14 mouse cellular contexts compared by ENCODE assay signal in the genomic region with DNA sequence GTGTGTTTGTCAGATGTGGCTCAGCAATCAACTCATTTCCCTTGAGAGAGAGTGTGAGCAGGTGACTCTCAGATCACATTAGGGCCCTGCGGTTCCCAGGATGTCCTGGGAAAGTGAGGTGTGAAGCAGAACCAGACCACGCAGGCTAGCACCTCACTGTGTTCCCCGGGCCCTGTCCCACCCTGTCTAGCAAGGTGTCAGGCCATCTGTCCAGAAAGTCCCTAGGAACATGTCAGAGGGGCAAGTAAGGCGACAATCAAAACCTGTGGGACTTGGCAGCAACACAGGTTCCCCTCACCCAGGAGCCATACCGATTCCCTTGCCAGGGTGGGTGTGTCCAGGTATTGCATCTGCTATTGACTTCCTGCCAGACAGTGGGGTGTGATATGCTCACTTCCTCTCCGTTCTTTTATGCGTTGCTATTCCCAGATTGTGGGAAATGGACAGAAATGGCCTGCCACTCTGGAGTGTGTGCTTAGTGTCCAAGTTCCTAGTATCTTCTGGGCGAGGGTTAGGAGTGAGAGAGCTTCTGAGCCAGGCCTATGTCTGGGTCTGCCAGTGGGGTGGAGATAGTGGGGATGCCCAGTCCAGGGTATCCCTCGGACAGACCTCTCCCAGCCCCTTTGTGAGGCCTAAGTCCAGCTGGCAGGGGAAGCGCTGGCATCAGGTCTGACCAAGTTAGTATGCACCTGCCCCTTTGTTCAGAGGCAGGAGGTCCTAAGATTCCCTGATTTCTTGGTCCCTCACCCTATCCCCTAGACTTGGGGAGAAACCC. TPM values are rescaled to one million over a fixed set of nuclear protein-coding genes. Genes with fewer than 3 reads are reported as not detected.
DNase-seq lines count a peak whose midpoint lies in the region; ATAC-seq and TF ChIP-seq lines count a peak whose summit lies in the region.
"Had no signal": no experiment of that assay in that cellular context is flagged by ENCODE, and none has a peak within 500 bp of the region (broad histone marks: within the 10 kb centered on the region; RNA-seq: fewer than 3 reads in every experiment).

No protein-coding gene starts in this region.

- no peak overlapping the region for H3K4me2 ChIP-seq in hindbrain, embryonic 11.5 days (replicated peaks; ENCODE audit: low read depth, low read length)
- no peak overlapping the region for H3K4me2 ChIP-seq in hindbrain, embryonic 14.5 days (replicated peaks)
- H3K4me2 ChIP-seq in intestine, postnatal 0 days (replicated peaks; ENCODE audit: low read depth) = no peak overlapping the region
- H3K4me2 ChIP-seq: liver, embryonic 13.5 days had no signal

- no peak for ATAC-seq in hindbrain, embryonic 11.5 days (ENCODE audit: low FRiP score)
- ATAC-seq in hindbrain, embryonic 14.5 days (ENCODE audit: low FRiP score) = no peak
- ATAC-seq in granulocyte monocyte progenitor cell, adult 5-6 weeks (replicated peaks; ENCODE audit: poor library complexity, severe bottlenecking) = peak; percentile 41; the same call in 1 of the 2 replicates
- no peak for ATAC-seq in intestine, postnatal 0 days
- ATAC-seq: intestine, embryonic 16.5 days had no signal

- no peaks in the 10 kb centered on the region for H3K9me3 ChIP-seq in hindbrain, embryonic 11.5 days (ENCODE audit: control insufficient read depth, low read length)
- H3K9me3 ChIP-seq in hindbrain, embryonic 14.5 days (ENCODE audit: control insufficient read depth, low read length) = no peaks in the 10 kb centered on the region
- no peaks in the 10 kb centered on the region for H3K9me3 ChIP-seq in intestine, postnatal 0 days (ENCODE audit: control insufficient read depth)
- H3K9me3 ChIP-seq: liver, embryonic 13.5 days had no signal

- H3K4me1 ChIP-seq in hindbrain, embryonic 11.5 days (replicated peaks; ENCODE audit: control insufficient read depth, insufficient read depth, low read length) = peaks cover 33% of the 10 kb centered on the region
- peaks cover 27% of the 10 kb centered on the region for H3K4me1 ChIP-seq in hindbrain, embryonic 14.5 days (replicated peaks; ENCODE audit: control insufficient read depth, insufficient read depth, low read length)
- peaks cover 31% of the 10 kb centered on the region for H3K4me1 ChIP-seq in intestine, postnatal 0 days (replicated peaks; ENCODE audit: control insufficient read depth, insufficient read depth, low read length)

- no peaks in the 10 kb centered on the region; the same call in 1 of the 2 replicates for H3K27me3 ChIP-seq in hindbrain, embryonic 11.5 days (ENCODE audit: control insufficient read depth, insufficient read depth, low read length)
- no peaks in the 10 kb centered on the region for H3K27me3 ChIP-seq in hindbrain, embryonic 14.5 days (ENCODE audit: control insufficient read depth, insufficient read depth, low read length)
- H3K27me3 ChIP-seq in intestine, postnatal 0 days (replicated peaks; ENCODE audit: control insufficient read depth, insufficient read depth, low read length) = no peaks in the 10 kb centered on the region
- H3K27me3 ChIP-seq: liver, embryonic 13.5 days had no signal

- WGBS in hindbrain, embryonic 11.5 days = 75% methylated on average over 10 of the region's 10 CpGs
- whole genome bisulfite sequencing in hindbrain, embryonic 14.5 days = 63% methylated on average over 10 of the region's 10 CpGs
- 54% methylated on average over 10 of the region's 10 CpGs for WGBS in intestine, postnatal 0 days

- no peak for DNase-seq in hindbrain, embryonic 11.5 days (ENCODE audit: low spot score)
- no peak for DNase-seq in hindbrain, embryonic 14.5 days (ENCODE audit: low spot score)
- peak; percentile 36 for DNase-seq in testis, postnatal 10 days (ENCODE audit: low spot score)
- DNase-seq in testis, postnatal 14 days (ENCODE audit: low spot score) = no peak
- DNase-seq in adrenal gland, postnatal 4 days (ENCODE audit: low spot score in 2 of 2) = no peak
- DNase-seq: adrenal gland, adult 2 months; cerebellum, adult 18-20 months; layer of hippocampus, postnatal 36 days; liver, embryonic 13.5 days; right cerebral cortex, adult 18-20 months had no signal

- no peak overlapping the region for H3K4me3 ChIP-seq in hindbrain, embryonic 11.5 days (ENCODE audit: low read depth, low read length)
- no peak overlapping the region for H3K4me3 ChIP-seq in hindbrain, embryonic 14.5 days (replicated peaks; ENCODE audit: low read length)
- H3K4me3 ChIP-seq in intestine, postnatal 0 days (ENCODE audit: low read depth, low read length) = no peak overlapping the region
- H3K4me3 ChIP-seq: liver, embryonic 13.5 days had no signal

- no peaks in the 10 kb centered on the region for H3K36me3 ChIP-seq in hindbrain, embryonic 11.5 days (ENCODE audit: control insufficient read depth, insufficient read depth, low read length)
- H3K36me3 ChIP-seq in hindbrain, embryonic 14.5 days (replicated peaks; ENCODE audit: control insufficient read depth, insufficient read depth) = no peaks in the 10 kb centered on the region
- no peaks in the 10 kb centered on the region for H3K36me3 ChIP-seq in intestine, postnatal 0 days (ENCODE audit: control insufficient read depth, insufficient read depth)
- H3K36me3 ChIP-seq: liver, embryonic 13.5 days had no signal

- TF ChIP-seq CTCF in intestine, postnatal 0 days (IDR thresholded peaks at IDR 0.05; ENCODE audit: low read depth) = no peak

- no peak overlapping the region for H3K9ac ChIP-seq in hindbrain, embryonic 11.5 days (ENCODE audit: low read depth, low read length)
- H3K9ac ChIP-seq in hindbrain, embryonic 14.5 days = no peak overlapping the region
- H3K9ac ChIP-seq in intestine, postnatal 0 days (ENCODE audit: low read depth, low read length) = no peak overlapping the region
- H3K9ac ChIP-seq: liver, embryonic 13.5 days had no signal

- peak overlapping the region; percentile 36; the same call in 1 of the 2 replicates for H3K27ac ChIP-seq in hindbrain, embryonic 11.5 days (ENCODE audit: low read depth, low read length)
- H3K27ac ChIP-seq in hindbrain, embryonic 14.5 days = no peak overlapping the region
- no peak overlapping the region; the same call in 1 of the 2 replicates for H3K27ac ChIP-seq in intestine, postnatal 0 days (ENCODE audit: low read depth, low read length)
- H3K27ac ChIP-seq: liver, embryonic 13.5 days had no signal

RNA-seq across cellular contexts. Expression of a gene that starts 10.0 kb away (rescaled TPM):
- 44.6 and 60.5 TPM in 2 replicates for polyA plus RNA-seq in hindbrain, embryonic 11.5 days (2014; fragmentation: Nextera tagmentation; extraction: Ambion mirVana)
- 15.6 and 19.9 TPM in 2 replicates for polyA plus RNA-seq in hindbrain, embryonic 14.5 days (2014; fragmentation: Nextera tagmentation; extraction: Ambion mirVana)
- 0.62 TPM in 1 of 2 replicates, not detected in the other for total RNA-seq in granulocyte monocyte progenitor cell, adult 5-6 weeks (2014; fragmentation: Nextera tagmentation)
- total RNA-seq in granulocyte monocyte progenitor cell, adult 5-6 weeks (2017) = 0.39 and 0.72 TPM in 2 replicates
- 15.9 and 16.5 TPM in 2 replicates for polyA plus RNA-seq in intestine, postnatal 0 days (2015; fragmentation: Nextera tagmentation; extraction: Ambion mirVana)
- 10 to 100 TPM; 10.2 to 18.4 TPM for total RNA-seq in adrenal gland, postnatal 4 days (2021)

RNA-seq across cellular contexts. Expression of a gene that starts 26.2 kb away (rescaled TPM):
- 0.94 and 2.4 TPM in 2 replicates for polyA plus RNA-seq in hindbrain, embryonic 11.5 days (2014; fragmentation: Nextera tagmentation; extraction: Ambion mirVana)
- 2.0 and 2.2 TPM in 2 replicates for polyA plus RNA-seq in hindbrain, embryonic 14.5 days (2014; fragmentation: Nextera tagmentation; extraction: Ambion mirVana)
- total RNA-seq in granulocyte monocyte progenitor cell, adult 5-6 weeks (2014; fragmentation: Nextera tagmentation) = 14.6 and 20.2 TPM in 2 replicates
- 14.7 and 16.4 TPM in 2 replicates for total RNA-seq in granulocyte monocyte progenitor cell, adult 5-6 weeks (2017)
- polyA plus RNA-seq in intestine, postnatal 0 days (2015; fragmentation: Nextera tagmentation; extraction: Ambion mirVana) = 12.0 and 12.6 TPM in 2 replicates
- 10 to 100 TPM; 23.1 to 24.3 TPM for total RNA-seq in adrenal gland, postnatal 4 days (2021)

RNA-seq across cellular contexts. Expression of a gene that starts 40.8 kb away (rescaled TPM):
- polyA plus RNA-seq in hindbrain, embryonic 11.5 days (2014; fragmentation: Nextera tagmentation; extraction: Ambion mirVana) = 89.6 and 93.7 TPM in 2 replicates
- polyA plus RNA-seq in hindbrain, embryonic 14.5 days (2014; fragmentation: Nextera tagmentation; extraction: Ambion mirVana) = 88.0 and 91.6 TPM in 2 replicates
- total RNA-seq in granulocyte monocyte progenitor cell, adult 5-6 weeks (2014; fragmentation: Nextera tagmentation) = 58.5 and 79.5 TPM in 2 replicates
- total RNA-seq in granulocyte monocyte progenitor cell, adult 5-6 weeks (2017) = 33.7 and 81.1 TPM in 2 replicates
- polyA plus RNA-seq in intestine, postnatal 0 days (2015; fragmentation: Nextera tagmentation; extraction: Ambion mirVana) = 41.4 and 45.6 TPM in 2 replicates
- 10 to 100 TPM; 64.8 to 65.8 TPM for total RNA-seq in adrenal gland, postnatal 4 days (2021)

RNA-seq across cellular contexts. Expression of a gene that starts 43.9 kb away (rescaled TPM):
- not detected in 2 replicates for polyA plus RNA-seq in hindbrain, embryonic 11.5 days (2014; fragmentation: Nextera tagmentation; extraction: Ambion mirVana)
- not detected in 2 replicates for polyA plus RNA-seq in hindbrain, embryonic 14.5 days (2014; fragmentation: Nextera tagmentation; extraction: Ambion mirVana)
- not detected in 2 replicates for total RNA-seq in granulocyte monocyte progenitor cell, adult 5-6 weeks (2014; fragmentation: Nextera tagmentation)
- total RNA-seq in granulocyte monocyte progenitor cell, adult 5-6 weeks (2017) = not detected in 2 replicates
- polyA plus RNA-seq in intestine, postnatal 0 days (2015; fragmentation: Nextera tagmentation; extraction: Ambion mirVana) = not detected in 2 replicates
- not detected for total RNA-seq in adrenal gland, postnatal 4 days (2021)
- total RNA-seq: adrenal gland, adult 2 months; gastrocnemius, postnatal 4 days; layer of hippocampus, postnatal 36 days had no signal
- polyA plus RNA-seq: adrenal gland, adult 2 months; intestine, embryonic 16.5 days; liver, embryonic 13.5 days had no signal

RNA-seq across cellular contexts. Expression of a gene that starts 48.0 kb away (rescaled TPM):
- polyA plus RNA-seq in hindbrain, embryonic 11.5 days (2014; fragmentation: Nextera tagmentation; extraction: Ambion mirVana) = not detected in 2 replicates
- polyA plus RNA-seq in hindbrain, embryonic 14.5 days (2014; fragmentation: Nextera tagmentation; extraction: Ambion mirVana) = not detected in 2 replicates
- total RNA-seq in granulocyte monocyte progenitor cell, adult 5-6 weeks (2014; fragmentation: Nextera tagmentation) = not detected in 2 replicates
- total RNA-seq in granulocyte monocyte progenitor cell, adult 5-6 weeks (2017) = not detected in 2 replicates
- polyA plus RNA-seq in intestine, postnatal 0 days (2015; fragmentation: Nextera tagmentation; extraction: Ambion mirVana) = 0.78 and 1.4 TPM in 2 replicates
- total RNA-seq in adrenal gland, postnatal 4 days (2021) = under 1 TPM; 0.45 to 0.68 TPM
- total RNA-seq: adrenal gland, adult 2 months; layer of hippocampus, postnatal 36 days had no signal
- polyA plus RNA-seq: liver, embryonic 13.5 days had no signal
